Mouse (Mus musculus): ENCODE measurements at regions not wholly inside any gene's neighbourhood (a gene's known extent, or its start where the extent isn't known, plus 50 kb on each side); places are given as distances from the start of the nearest gene placed in this dataset.

GRCm38 (mm10) chr1:137373509-137374420 is 413.5 kb upstream of the Nr5a2 start:
- no peak for TF ChIP-seq CTCF (IDR thresholded peaks at IDR 0.05; ENCODE audit: extremely low read depth, insufficient read depth, low read length)
- TF ChIP-seq POLR2A (IDR thresholded peaks at IDR 0.05; ENCODE audit: extremely low read depth, insufficient read depth, low read length), result no peak

Data from cortical plate, adult 2 months (tissue).